Mouse (Mus musculus) heart, embryonic 16.5 days (tissue): ENCODE data around the gene Mepce. TPM values are rescaled to one million over a fixed set of nuclear protein-coding genes. Genes with fewer than 3 reads are reported as not detected.

Source experiments
- ATAC-seq: fragments of 200-750 bp; cut with Nextera tagmentation; replicated peaks from 2 replicates; pipeline ENCODE4 v1.8.0; 2017; ENCODE audit warnings: moderate number of reproducible peaks; ENCODE audit not compliant: insufficient read depth, low FRiP score; ENCODE audit errors: extremely low read depth
- H3K27ac ChIP-seq: fragments of 300-500 bp; sonication (generic); 2 replicates; pipeline ENCODE4 v1.5.1; 2014; ENCODE audit warnings: mild to moderate bottlenecking, low read length, control low read depth, moderate library complexity
- H3K27me3 ChIP-seq: fragments of 300-500 bp; sonication (generic); 2 replicates; pipeline ENCODE4 v1.6.1; 2014; ENCODE audit warnings: low read length, mixed read lengths; ENCODE audit not compliant: control insufficient read depth, insufficient read depth
- H3K36me3 ChIP-seq: fragments of 300-500 bp; sonication (generic); 2 replicates; pipeline ENCODE4 v1.6.1; 2014; ENCODE audit not compliant: control insufficient read depth, insufficient read depth
- H3K4me1 ChIP-seq: fragments of 300-500 bp; sonication (generic); 2 replicates; pipeline ENCODE4 v1.6.1; 2014; ENCODE audit warnings: low read length, mixed read lengths; ENCODE audit not compliant: control insufficient read depth, insufficient read depth
- H3K4me2 ChIP-seq: fragments of 300-500 bp; sonication (generic); 2 replicates; pipeline ENCODE4 v1.6.1; 2014; ENCODE audit warnings: low read depth, mild to moderate bottlenecking, control low read depth, low read length
- H3K4me3 ChIP-seq: fragments of 300-500 bp; sonication (generic); 2 replicates; pipeline ENCODE4 v1.5.1; 2014; ENCODE audit warnings: mild to moderate bottlenecking, control low read depth, low read length
- H3K9ac ChIP-seq: fragments of 300-500 bp; sonication (generic); 2 replicates; pipeline ENCODE4 v1.6.1; 2014; ENCODE audit warnings: low read length, control low read depth
- H3K9me3 ChIP-seq: fragments of 300-500 bp; sonication (generic); replicated peaks from 2 replicates; pipeline ENCODE4 v1.6.1; 2016; ENCODE audit warnings: low read length; ENCODE audit not compliant: control insufficient read depth
- WGBS: fragments of 180-500 bp; shearing (Covaris S2); extraction: QIAGEN DNeasy Blood & Tissue Kit; methylation state at CpG from one replicate; pipeline ENCODE4 v1.1.7; 2014; 5-methylcytosine and 5-hydroxymethylcytosine counted together
- polyA plus RNA-seq: library from polyadenylated mRNA; unstranded; fragments of >200 nt; fragmentation: Nextera tagmentation; extraction: Ambion mirVana; gene quantifications from 2 replicates; pipeline ENCODE4 v1.2.1, GENCODE M21; 2015

The Mepce gene
- polyA plus RNA-seq, 1 experiment from 2014 or later: 5.6 TPM

- 64% methylated on average over 3 of the region's 3 CpGs for whole genome bisulfite sequencing
- no peak overlapping the region for H3K9ac ChIP-seq
Measured at GRCm38 (mm10) chr5:137800917-137801316, 13.5 kb upstream of the Mepce start.

GRCm38 (mm10) chr5:137796606-137797005 lies 9.2 kb upstream of the Mepce start:
- no peak for ATAC-seq
- H3K27me3 ChIP-seq: no peaks in the 10 kb centered on the region
- no peaks in the 10 kb centered on the region for H3K4me1 ChIP-seq
- no peaks in the 10 kb centered on the region for H3K36me3 ChIP-seq
- H3K9me3 ChIP-seq: no peaks in the 10 kb centered on the region
- WGBS: 65% methylated on average over 3 of the region's 3 CpGs
- no peak overlapping the region for H3K27ac ChIP-seq
- no peak overlapping the region for H3K9ac ChIP-seq
- no peak overlapping the region for H3K4me2 ChIP-seq
- no peak overlapping the region for H3K4me3 ChIP-seq

More at GRCm38 (mm10) chr5:137800917-137801316, 13.5 kb upstream of the Mepce start:
- H3K36me3 ChIP-seq: no peaks in the 10 kb centered on the region
- ATAC-seq: no peak
- no peak overlapping the region for H3K27ac ChIP-seq
- H3K4me3 ChIP-seq: no peak overlapping the region
- no peaks in the 10 kb centered on the region for H3K4me1 ChIP-seq
- H3K27me3 ChIP-seq: no peaks in the 10 kb centered on the region
- no peaks in the 10 kb centered on the region for H3K9me3 ChIP-seq
- H3K4me2 ChIP-seq: no peak overlapping the region

DNA sequence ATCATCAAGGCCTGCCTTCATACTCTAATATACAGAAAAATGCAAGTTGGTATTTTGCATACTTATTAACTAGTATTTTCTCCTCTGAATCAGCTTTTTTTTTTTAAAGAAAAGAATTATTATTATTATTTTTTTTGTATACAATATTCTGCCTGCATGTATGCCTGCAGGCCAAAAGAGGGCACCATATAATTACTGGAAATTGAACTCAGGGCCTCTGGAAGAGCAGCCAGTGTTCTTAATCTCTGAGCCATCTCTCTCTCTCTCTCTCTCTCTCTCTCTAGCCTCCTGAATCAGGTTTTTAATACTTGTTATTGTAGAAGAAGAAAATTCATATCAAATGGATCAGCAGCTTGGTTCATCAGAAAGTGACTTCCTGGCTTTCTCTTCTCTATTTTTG lies 4.1 kb upstream of the Mepce start:
- no peaks in the 10 kb centered on the region for H3K36me3 ChIP-seq
- no peak overlapping the region for H3K4me2 ChIP-seq
- H3K9me3 ChIP-seq: peaks cover 3% of the 10 kb centered on the region; the same call in 1 of the 2 replicates
- no peak overlapping the region for H3K9ac ChIP-seq
- no peak overlapping the region for H3K4me3 ChIP-seq
- no peaks in the 10 kb centered on the region for H3K27me3 ChIP-seq
- no peak for ATAC-seq
- no peak overlapping the region for H3K27ac ChIP-seq
- H3K4me1 ChIP-seq: no peaks in the 10 kb centered on the region

- Histone ChIP-seq H3K4me2 (no peak overlapping the region), H3K9ac (no peak overlapping the region), H3K4me3 (no peak overlapping the region), H3K4me1 (peaks cover 13% of the 10 kb centered on the region), H3K27ac (no peak overlapping the region), H3K9me3 (peaks cover 3% of the 10 kb centered on the region; the same call in 1 of the 2 replicates), H3K27me3 (no peaks in the 10 kb centered on the region), H3K36me3 (no peaks in the 10 kb centered on the region; the same call in 1 of the 2 replicates)
- no peak for ATAC-seq
- 92% methylated on average over 2 of the region's 2 CpGs for WGBS
Measured at GRCm38 (mm10) chr5:137788946-137789531, 1.6 kb upstream of the Mepce start.

GRCm38 (mm10) chr5:137788171-137788570 lies 716 bp upstream of the Mepce start:
- WGBS: 68% methylated on average over 24 of the region's 24 CpGs
- peaks cover 21% of the 10 kb centered on the region for H3K4me1 ChIP-seq

GRCm38 (mm10) chr5:137786109-137786942 lies 1.1 kb downstream of the Mepce start:
- Histone ChIP-seq H3K36me3 (peaks cover 19% of the 10 kb centered on the region), H3K9ac (peak overlapping the region; percentile 91), H3K27ac (peak overlapping the region; percentile 100), H3K9me3 (peaks cover 3% of the 10 kb centered on the region; the same call in 1 of the 2 replicates), H3K4me1 (peaks cover 26% of the 10 kb centered on the region), H3K4me2 (peak overlapping the region; percentile 90), H3K4me3 (peak overlapping the region; percentile 84), H3K27me3 (no peaks in the 10 kb centered on the region)
- peak; percentile 91 for ATAC-seq
- WGBS: under 1% methylated on average over 79 of the region's 79 CpGs

More at GRCm38 (mm10) chr5:137788171-137788570, 716 bp upstream of the Mepce start:
- no peak for ATAC-seq
- H3K4me3 ChIP-seq: peak overlapping the region; percentile 64
- no peak overlapping the region for H3K27ac ChIP-seq
- H3K27me3 ChIP-seq: no peaks in the 10 kb centered on the region
- no peak overlapping the region for H3K9ac ChIP-seq
- H3K36me3 ChIP-seq: peaks cover under 1% of the 10 kb centered on the region
- H3K4me2 ChIP-seq: peak overlapping the region; percentile 87
- H3K9me3 ChIP-seq: peaks cover 3% of the 10 kb centered on the region; the same call in 1 of the 2 replicates

- peak overlapping the region; percentile 100 for H3K27ac ChIP-seq
- peaks cover 3% of the 10 kb centered on the region; the same call in 1 of the 2 replicates for H3K9me3 ChIP-seq
- WGBS: 2% methylated on average over 52 of the region's 62 CpGs
- peaks cover 27% of the 10 kb centered on the region for H3K4me1 ChIP-seq
- H3K27me3 ChIP-seq: no peaks in the 10 kb centered on the region
- H3K36me3 ChIP-seq: peaks cover 25% of the 10 kb centered on the region
- H3K4me2 ChIP-seq: peak overlapping the region; percentile 90
- peak overlapping the region; percentile 91 for H3K9ac ChIP-seq
- peak overlapping the region; percentile 84 for H3K4me3 ChIP-seq
- peak; percentile 2 for ATAC-seq
Measured at GRCm38 (mm10) chr5:137785164-137786031, 2.1 kb downstream of the Mepce start.

DNA sequence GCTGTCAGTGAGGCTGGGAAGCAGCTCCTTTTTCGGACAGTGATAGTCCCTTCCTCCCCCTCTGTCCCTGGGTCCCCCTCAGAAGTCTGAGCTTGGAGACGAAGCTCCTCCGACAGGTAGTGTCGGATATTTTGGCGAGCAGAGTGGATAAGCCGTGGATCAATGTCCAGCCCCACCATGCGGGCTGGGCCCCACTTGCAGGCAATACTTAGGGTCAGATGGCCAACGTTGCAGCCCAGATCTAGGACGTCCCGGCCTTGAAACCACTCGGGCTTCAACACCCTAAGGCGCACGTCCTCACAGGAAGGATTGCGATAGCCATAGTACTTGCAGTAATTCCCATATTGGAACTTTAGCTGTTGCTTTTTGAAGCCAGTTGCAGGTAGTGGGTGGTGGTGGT lies 2.9 kb downstream of the Mepce start:
- peak overlapping the region; percentile 84 for H3K4me3 ChIP-seq
- H3K9ac ChIP-seq: peak overlapping the region; percentile 91
- no peak overlapping the region for H3K27ac ChIP-seq
- H3K4me2 ChIP-seq: peak overlapping the region; percentile 90
- H3K36me3 ChIP-seq: peaks cover 29% of the 10 kb centered on the region
- H3K4me1 ChIP-seq: peaks cover 35% of the 10 kb centered on the region
- H3K9me3 ChIP-seq: peaks cover 3% of the 10 kb centered on the region; the same call in 1 of the 2 replicates
- 67% methylated on average over 14 of the region's 14 CpGs for WGBS
- ATAC-seq: no peak
- H3K27me3 ChIP-seq: no peaks in the 10 kb centered on the region
